Mouse (Mus musculus) heart, postnatal 4 days (tissue): ENCODE results near the gene Dppa5a. TPM values are rescaled to one million over a fixed set of nuclear protein-coding genes. Genes with fewer than 3 reads are reported as not detected.
"Not testable (repeated sequence)": the region's sequence is repeated elsewhere in the genome, so short reads cannot be mapped to it uniquely, and the experiment has no call there.

Source experiments
- DNase-seq: peaks from one replicate; pipeline ENCODE4 v3.0.0; 2021
- total RNA-seq, 2 experiments: library from RNA; stranded (reverse); gene quantifications; 2 replicates each; pipeline ENCODE4 v1.2.3; 2021

Dppa5a gene
- total RNA-seq = not detected

DNA sequence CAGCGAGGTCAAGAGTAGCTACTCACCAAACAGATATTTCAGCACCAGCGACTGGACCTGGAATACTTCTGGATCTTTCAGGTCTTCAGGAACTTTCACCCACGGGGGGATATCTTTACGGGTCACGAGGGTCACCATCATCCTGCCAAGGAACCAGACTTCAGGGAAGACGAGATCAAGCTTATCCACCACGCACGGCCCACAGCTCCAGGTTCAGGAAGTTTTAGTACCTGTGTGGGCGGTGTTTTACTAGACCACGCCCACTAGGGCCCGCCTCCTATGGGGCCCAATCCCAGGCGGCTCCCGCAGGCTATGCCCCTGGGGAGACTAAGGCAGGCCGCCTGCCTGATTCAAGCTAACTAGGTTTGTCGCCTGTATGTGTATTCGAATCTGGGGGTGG is at the start of gene Dppa5a:
Gene Dppa5a (minus strand): TSS at position 219 of the 400 bp plus-strand sequence.
- not testable (repeated sequence) for DNase-seq

DNA sequence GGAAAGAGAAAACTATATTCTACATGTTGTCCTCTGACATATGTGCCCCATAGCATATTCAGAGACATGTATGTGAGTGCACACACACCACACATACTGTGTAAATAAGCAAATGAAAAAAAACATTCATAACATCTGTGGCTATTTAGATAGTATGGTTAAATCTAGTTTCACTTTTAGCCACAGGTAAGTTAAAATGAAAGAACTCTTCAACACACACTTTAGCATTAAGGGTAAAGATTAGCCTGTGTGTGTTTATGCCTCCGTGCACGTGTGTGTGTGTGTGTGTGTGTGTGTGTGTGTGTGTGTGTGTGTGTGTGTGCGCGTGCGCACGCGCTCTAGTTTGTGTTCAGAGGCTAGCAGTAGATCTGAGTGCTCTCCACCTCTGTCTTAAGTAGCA is 33.6 kb upstream of the Dppa5a start:
- DNase-seq = no peak

DNA sequence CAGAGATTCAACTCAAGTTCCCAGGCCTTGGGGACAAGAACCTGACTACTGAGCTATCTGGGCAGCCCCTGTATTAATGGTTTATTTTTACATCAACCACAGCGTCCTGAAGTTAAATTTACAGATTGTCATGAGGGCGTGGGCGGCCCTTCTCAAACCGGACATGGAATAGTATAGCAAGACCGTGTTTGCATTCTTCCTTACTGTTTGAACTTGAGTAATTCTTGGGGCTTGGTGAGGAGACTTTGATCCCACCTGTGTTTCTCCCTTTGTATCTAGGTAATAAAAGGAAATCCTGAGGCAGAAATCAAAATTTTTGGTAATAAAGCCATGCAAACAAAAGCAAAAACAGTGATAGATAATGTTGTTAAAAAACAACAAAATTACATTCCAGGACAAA is 32.6 kb upstream of the Dppa5a start:
- no peak for DNase-seq

DNA sequence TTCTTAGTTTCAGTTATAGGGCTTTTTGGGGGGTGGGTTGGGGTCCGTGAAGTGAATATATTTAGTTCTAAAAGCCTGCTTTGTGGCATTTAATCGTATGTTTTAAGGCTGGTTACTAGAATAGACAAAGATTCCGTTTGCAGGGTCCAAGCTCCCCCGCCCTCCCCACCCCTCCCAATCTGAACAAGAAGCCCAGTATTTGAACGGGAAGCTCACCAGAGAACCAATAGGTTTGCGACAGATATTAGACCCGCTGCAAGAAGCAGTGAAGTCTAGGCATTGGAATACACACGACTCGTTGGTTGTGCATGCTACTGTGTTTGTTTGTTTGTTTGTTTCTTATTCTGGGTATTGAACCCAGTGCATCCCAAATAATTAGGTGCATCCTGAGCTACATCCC is 28.5 kb upstream of the Dppa5a start:
- no peak for DNase-seq

DNA sequence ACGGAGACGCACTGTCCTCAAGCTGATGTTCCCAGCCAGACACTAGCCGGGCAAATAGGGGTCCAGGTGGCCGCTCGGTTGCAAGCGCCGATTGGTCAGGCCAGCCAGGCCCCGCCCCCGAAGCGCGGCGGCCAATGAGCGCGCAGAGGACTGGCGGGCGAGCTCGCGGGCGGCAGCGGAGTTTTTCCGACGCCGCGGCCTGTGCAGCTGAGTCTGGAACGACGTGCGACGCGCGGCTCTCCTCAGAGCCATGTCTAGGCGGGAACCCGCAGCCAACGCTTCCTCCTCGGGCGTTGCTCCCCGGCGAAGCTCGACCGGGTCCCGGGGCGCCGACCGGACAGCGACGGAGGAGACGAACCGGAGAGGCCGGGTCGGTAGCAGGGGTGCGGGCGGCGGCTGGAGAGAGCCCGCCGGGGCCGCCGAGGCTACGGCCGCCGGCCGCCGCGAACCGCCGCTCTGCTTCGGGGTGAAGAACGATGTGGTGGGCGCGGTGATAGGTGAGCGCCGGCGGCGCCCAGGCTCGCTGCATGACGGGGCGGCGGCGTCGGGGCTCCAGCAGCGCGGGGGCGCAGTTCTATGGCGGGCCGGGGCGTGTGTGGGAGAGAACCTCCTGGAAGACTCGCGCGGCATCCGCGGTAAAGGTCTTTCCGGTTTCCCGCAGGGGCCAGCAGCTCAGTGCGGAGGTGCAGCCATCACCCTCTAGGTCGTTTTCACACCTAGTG is 27.8 kb upstream of the Dppa5a start, which contains the start of gene Ddx43:
Gene Ddx43 (plus strand): TSS at position 148 of the 722 bp plus-strand sequence.
- DNase-seq = peak; percentile 54

DNA sequence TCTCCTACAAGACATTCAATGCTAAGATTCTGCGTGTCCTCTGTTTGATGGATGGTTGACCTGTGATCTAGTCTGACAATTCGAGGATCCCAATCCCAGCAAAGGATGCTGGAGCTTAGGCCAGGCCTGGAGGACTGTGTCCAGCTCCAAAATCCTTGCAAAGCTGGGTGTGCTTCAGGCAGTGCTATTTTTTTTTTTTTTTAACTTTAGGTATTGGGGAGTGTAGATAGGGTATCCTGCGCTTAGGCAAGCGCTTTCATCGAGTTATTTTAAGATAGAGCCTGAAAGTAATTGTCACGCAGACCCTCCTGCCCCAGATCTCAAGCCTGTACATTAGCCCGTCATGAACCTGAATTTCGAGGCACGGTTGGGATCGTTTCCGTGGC is 27.3 kb upstream of the Dppa5a start:
- DNase-seq = no peak

DNA sequence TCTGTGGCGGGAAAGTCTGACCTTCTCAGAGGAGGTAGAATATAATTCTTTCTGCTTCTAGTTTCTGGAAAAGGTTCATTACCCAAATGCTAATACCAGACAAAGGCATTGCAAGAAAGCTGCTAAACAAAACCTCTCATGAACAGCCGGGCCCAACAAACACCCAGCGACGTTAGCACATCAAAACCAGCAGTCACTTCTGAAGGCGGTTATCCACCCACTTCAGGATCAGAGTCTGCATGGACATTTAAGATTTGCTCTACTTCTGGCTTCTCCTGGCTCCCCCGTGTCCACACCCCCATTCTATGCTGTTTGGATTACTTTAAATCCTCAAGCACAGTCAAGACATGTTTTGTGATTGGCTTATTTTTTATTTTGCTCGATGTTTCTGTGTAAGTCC is 26.6 kb upstream of the Dppa5a start:
- DNase-seq = no peak

DNA sequence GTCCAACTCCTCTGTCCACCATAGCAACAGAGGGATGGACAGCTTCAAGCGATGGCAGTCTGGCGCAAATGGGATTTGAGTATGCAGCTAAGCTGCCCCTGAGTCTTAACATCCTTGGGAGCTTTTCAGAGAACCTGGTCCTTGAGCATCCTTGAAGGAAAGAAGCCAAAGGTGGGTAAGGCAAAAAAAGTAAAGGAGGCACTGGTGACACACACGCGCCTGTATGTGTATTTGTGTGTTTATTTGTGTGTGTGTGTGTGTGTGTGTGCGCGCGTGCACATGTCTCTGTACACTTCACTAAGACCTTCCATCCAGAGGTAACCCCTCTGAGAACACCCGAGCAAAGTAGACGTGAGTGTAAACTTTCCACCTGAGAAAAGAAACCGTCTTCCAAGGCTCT is 25.8 kb upstream of the Dppa5a start:
- DNase-seq = no peak

DNA sequence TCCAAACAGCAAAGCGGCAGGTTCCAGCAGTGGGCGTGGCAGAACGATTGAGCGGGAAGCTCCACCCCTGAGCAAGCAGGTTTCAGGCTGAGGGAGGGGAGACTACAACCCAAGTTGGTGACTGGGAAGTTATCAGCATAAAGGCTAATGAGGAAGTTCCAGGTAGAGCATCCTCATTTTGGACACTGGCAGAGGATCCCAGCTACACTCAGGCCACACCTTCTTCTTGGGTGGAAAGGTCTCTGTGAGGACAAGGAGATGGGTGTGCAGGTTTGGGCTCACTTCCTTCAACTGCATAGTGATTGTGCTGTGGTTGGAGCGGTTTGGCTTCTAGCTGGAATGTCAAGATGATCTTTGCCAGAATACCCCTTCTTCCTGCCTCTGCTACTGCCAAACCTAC is 22.0 kb upstream of the Dppa5a start:
- no peak for DNase-seq

DNA sequence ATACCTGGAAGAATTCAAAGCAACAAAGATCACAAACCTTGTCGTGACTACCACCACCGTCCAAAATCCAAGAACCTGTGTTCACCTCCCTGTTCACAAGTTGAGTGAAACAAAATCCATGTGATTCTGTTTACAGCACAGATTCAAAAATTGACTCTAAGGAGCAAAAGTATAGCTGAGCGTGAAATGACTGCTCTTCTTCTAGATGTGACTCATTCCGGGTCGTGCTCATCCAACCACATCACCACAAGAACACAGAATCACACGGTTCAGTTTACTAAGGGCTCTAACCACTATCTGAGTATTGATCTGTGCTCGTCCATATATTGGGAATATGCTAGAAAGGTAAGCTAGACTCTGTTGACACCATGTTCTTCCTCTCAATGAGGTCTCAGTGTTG is 19.0 kb upstream of the Dppa5a start:
- DNase-seq = no peak

DNA sequence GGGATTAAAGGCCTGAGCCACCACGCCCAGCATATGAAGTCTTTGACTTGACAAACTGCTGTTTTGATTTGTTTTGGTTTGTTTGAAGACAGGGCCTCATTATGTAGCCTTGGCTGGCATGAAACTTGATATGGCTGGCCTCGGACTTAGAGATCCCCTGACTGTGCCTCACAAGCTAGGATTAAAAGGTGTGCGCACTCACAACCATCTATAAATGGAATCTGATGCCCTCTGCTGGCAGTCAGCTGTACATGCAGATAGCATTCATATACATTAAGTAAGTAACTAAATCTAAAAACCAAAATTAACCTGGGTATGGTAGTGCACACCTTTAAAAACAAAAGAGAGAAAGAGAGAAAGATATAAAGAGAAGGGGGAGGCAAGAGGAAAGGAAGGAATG is 17.9 kb upstream of the Dppa5a start:
- DNase-seq = no peak

DNA sequence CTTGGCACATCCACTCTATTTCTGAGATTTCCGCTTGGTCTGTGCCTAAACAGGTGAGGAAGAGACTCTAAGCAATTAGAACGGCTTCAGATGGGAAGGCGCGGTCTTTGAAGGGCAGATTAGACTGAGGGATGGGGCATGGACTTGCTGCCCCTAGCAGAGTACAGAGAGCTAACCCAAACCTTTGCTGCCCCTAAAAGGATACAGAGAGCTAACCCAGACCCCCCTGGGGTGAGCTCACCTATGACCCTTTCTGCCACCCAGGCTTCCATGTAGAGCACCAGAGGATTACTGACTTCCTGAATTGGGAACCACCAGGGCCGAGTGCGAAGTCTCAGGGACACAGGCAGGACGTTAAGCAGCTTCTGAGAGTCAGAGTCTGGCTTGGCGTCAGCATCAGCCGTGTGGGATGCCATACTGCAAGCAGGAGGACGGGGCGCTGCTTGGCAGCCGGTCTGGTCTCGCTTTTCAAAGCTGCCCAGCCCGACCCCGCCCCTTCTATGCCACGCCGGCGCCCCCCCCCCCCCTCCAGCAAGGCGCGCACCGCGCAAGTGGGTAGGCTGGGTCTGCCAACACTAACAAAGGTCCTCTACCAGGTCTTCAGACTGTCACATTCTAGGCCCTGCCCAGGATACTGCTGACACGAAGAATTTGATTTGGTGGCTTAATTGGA is 10.3 kb upstream of the Dppa5a start, which contains the start of gene Ooep:
Gene Ooep (minus strand): TSS at position 613 of the 673 bp plus-strand sequence.
- peak; percentile 21 for DNase-seq

DNA sequence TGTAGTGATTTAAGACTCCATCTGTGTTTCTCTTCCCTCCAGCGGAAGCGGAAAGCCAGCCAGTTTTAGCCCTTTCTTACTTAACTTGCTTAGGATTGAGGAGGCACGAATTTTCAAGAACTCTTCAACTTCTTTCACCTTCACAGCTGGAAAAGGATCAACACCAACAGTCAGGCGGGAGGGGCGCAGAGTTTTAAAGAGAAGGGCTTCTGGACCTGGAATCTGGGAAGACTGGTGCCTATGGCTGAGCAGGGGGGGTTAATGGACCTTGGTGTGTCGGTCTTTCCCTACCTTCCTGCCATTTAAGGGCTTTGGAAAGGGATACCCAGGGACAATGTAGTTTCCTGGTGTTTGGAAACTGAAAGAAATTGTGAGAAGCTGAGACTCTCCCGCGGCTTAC is 9.6 kb upstream of the Dppa5a start:
- no peak for DNase-seq

DNA sequence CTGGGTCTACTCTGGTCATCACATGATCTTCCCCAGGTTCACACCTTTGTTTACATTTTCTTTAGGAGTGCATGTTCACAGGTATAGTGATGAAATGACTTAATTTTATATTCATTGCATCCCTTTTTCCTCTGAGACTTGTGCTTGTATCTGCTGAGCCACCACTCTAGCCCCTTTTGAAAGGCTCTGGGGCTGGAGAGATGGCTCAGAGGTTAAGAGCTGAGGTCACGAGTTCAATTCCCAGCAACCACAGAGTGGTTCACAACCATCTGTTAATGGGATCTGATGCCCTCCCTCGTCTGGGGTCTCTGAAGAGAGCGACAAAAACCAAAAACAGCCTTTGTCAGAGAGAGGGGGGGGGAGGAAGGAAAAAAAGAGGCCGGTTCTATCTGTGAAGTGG is 7.5 kb upstream of the Dppa5a start:
- no peak for DNase-seq

DNA sequence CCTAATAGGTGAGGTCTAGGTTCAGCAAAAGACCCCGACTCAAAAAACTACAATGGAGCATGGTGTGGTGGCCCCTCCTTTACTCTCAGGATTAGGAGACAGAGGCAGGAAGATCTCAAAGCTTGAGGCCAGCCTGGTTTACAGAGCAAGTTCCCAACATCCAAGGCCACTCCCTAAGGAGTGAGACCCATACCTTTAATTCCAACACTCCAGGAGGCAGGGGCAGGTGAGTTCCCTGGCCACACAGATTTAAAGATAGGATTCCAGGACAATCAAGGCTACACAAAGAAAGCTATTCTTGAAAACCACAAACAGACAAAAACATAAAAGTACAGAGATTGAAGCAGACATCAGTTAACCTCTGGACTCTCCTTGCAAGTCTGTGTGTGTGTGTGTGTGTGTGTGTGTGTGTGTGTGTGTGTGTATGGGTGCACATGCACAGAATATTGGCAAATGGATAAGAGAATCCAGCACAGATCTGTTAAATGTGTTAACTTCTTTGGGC is 7.0 kb upstream of the Dppa5a start:
- no peak for DNase-seq

DNA sequence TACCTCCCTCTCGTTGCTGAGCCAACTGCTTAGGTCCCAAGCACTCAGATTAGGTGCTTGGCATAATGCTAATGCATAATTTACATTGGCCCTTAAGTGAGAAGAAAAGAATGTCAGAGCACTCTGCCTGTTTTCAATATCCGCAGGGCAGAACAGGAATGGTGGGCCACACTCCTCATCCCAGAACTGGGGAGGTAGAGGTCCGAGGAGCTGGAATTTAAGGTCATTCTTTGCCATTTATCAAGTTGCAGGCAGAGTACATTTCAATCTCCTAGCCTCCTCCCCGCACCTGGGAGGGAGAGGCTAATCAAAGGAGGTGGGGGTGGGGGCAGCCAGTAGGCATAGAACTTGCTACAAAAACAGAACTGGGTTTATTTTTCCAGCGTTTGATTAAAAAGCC is 6.4 kb upstream of the Dppa5a start:
- no peak for DNase-seq

DNA sequence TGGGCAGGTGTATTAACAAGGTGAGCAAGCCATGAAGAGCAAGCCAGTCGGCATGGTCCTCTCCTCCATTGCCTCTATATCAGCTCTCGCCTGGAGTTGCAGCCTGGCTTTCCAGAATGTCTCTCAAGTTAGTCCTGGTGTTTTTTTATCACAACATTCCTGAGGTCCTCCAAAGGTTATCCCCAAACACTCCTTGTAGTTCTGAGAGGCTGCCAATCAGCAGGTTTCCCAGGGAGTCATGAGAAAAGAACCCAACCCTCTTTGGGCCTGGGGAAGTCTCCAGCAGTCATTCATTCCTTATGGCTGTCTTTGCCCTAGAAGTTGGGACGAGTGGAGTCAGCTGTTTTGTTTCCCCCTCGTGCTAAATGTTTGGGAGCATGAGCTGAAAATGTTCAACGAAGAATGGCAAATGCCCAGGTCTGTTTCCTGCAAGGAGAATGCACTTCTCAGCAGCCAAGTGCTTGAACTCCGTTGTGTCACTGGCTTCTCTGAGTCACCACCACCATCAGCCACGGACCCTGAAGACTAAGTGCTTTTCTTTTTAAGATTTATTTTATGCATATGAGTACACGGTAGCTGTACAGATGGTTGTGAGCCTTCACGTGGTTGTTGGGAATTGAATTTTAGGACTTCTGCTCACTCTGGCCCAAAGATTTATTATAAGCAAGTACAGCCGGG is 5.0 kb upstream of the Dppa5a start:
- no peak for DNase-seq

DNA sequence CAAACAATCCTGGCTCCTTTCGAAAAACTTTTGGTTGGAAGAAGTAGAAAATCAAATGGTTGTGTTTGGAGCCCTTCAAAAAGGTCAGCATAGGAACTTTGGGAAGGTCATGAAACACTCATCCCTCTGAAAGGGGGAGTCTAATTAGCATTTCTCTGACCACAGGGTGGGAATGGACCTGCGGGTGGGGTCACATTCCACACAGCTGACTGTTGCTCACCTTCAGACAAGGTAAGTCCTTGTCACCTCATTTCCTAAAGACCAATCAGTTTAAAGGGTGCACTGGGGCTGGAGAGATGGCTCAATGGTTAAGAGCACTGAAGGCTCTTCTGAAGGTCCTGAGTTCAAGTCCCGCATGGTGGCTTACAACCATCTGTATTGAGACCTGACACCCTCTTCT is 3.5 kb upstream of the Dppa5a start:
- DNase-seq = no peak

DNA sequence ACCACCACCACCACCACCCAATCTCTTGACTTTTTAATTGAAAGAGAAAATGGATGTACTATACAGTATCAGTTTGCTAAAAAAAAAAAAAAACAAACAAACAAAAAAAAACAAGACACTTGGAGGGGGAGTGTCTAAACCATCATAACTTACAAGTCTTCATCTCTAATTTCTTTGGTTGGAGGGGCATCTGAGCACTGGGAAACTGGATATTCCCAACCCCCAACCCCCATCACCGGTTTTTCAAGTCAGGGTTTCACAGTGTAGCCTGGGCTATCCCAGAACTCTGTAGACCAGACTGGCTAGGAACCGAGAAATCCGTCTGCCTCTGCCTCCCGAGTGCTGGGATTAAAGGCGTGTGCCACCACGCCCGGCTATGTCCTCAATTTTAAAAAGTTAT is 1.8 kb upstream of the Dppa5a start:
- no peak for DNase-seq

DNA sequence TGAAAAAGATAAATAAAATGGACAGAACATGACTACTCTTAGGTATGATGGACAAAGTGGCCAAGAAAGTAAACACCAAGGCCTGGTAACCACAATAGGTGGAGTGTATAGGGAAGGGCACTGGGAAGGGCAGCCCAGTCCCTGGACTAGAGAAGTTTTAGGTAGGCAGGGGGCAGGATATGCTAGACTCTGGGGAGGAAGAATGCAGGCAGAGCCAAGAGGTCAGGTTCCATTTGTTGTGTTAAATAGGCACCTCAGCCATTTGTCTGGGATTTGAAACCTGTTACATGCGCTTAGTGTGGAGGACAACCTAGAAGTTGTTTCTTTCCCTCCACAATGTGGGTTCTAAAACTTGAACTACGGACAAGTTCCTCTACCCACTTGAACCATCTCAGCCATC is 1.4 kb upstream of the Dppa5a start:
- no peak for DNase-seq

DNA sequence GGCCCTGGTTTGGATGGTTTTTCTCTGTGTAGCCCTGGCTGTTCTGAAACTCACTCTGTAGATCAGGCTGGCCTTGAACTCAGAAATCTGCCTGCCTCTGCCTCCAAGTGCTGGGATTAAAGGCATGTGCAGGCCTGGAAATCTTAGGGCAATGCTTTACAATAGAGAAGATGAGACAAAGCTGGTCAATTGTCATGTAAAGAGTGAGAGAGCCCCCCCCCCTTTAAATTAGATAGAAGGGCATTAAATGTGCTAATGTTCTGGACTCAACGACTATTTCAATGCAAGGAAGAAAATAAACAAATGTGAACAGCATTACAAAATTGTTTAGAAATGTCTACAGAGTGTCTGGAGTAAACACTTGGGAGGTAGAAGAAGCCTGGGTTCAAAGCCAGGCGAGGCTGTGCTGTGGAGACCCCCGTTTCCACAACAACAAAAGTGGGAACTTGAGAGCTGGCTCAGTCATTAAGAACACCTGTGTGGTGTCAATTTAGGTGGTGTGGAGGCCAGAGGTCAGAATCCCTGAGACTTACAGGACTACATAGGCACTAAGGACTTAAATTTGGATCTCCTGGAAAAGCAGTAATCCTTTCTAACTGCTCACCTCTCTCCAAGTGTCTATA is 805 bp upstream of the Dppa5a start:
- no peak for DNase-seq

DNA sequence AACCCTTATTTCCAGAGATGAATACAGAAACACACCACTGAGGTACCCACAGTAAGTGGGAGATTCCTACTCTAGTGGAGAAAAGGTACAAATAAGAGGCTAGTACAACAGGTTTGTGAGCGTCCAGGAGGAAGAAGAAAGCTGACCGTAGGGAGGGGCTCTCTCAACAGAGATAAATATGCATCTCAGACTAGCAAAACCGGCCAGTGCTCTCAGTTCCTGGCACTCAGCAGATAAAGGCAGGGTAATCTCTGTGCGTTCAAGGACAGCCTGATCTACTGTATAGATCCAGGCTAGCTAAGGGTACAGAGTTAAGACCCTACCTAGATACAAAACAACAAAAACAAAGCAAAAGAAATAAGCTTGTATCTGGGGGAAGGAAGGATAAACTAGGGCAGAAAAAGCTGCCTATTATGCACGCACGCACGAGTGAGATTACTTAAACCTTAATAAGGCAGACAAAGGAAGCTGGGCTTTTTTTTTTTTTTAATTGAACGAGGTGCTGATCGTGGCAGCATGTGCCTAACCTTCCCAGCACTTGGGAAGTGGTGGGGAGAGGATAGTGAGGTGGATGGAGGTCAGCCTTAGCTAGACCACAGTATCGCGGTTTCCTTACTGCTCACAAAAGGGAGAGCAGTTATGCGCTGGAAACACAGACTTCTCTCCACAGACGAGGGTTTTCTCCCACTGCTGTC is 2.0 kb downstream of the Dppa5a start:
- no peak for DNase-seq
